Mouse (Mus musculus): ENCODE measurements at regions not wholly inside any gene's neighbourhood (a gene's known extent, or its start where the extent isn't known, plus 50 kb on each side); places are given as distances from the start of the nearest gene placed in this dataset.

GRCm38 (mm10) chr15:6953970-6954791, 79.4 kb upstream of the Osmr start:
- DNase-seq (ENCODE audit: low spot score), result no peak
- ATAC-seq (ENCODE audit: extremely low read depth, insufficient number of reproducible peaks, low FRiP score, poor library complexity, severe bottlenecking), result no peak
- Histone ChIP-seq H3K27me3 (ENCODE audit: insufficient read depth, low read length) (peaks cover 3% of the 10 kb centered on the region), H3K4me3 (ENCODE audit: low read depth, low read length) (no peak overlapping the region), H3K36me3 (replicated peaks) (no peaks in the 10 kb centered on the region), H3K4me1 (ENCODE audit: insufficient read depth, low read depth, low read length) (no peaks in the 10 kb centered on the region), H3K9me3 (replicated peaks) (no peaks in the 10 kb centered on the region)
- TF ChIP-seq GATA2 (IDR thresholded peaks at IDR 0.05; ENCODE audit: borderline replicate concordance, low read depth, low read length), result no peak
- no peak for TF ChIP-seq TAL1 (conservative IDR thresholded peaks at IDR 0.05; ENCODE audit: low read depth, low read length)
- no peak for TF ChIP-seq POLR2AphosphoS5 (IDR thresholded peaks at IDR 0.05; ENCODE audit: insufficient replicate concordance, low read depth, low read length)
- TF ChIP-seq GATA1 (IDR thresholded peaks at IDR 0.05; ENCODE audit: borderline replicate concordance, low read length), result no peak

GRCm38 (mm10) chr15:6959911-6960310, 85.1 kb upstream of the Osmr start:
- no peak for TF ChIP-seq GATA1 (IDR thresholded peaks at IDR 0.05; ENCODE audit: borderline replicate concordance, low read length)
- no peak for TF ChIP-seq GATA2 (IDR thresholded peaks at IDR 0.05; ENCODE audit: borderline replicate concordance, low read depth, low read length)
- TF ChIP-seq TAL1 (conservative IDR thresholded peaks at IDR 0.05; ENCODE audit: low read depth, low read length), result no peak
- no peak for TF ChIP-seq CTCF (IDR thresholded peaks at IDR 0.05; ENCODE audit: low read depth, low read length)
- no peak for TF ChIP-seq POLR2AphosphoS5 (IDR thresholded peaks at IDR 0.05; ENCODE audit: insufficient replicate concordance, low read depth, low read length)
- no peaks in the 10 kb centered on the region for H3K36me3 ChIP-seq (replicated peaks)
- H3K9me3 ChIP-seq (replicated peaks), result no peaks in the 10 kb centered on the region
- DNase-seq (ENCODE audit: low spot score), result no peak
- no peaks in the 10 kb centered on the region for H3K4me1 ChIP-seq (ENCODE audit: insufficient read depth, low read depth, low read length)
- H3K4me3 ChIP-seq (ENCODE audit: low read depth, low read length), result no peak overlapping the region
- ATAC-seq (ENCODE audit: extremely low read depth, insufficient number of reproducible peaks, low FRiP score, poor library complexity, severe bottlenecking), result no peak
- no peaks in the 10 kb centered on the region for H3K27me3 ChIP-seq (ENCODE audit: insufficient read depth, low read length)

GRCm38 (mm10) chr15:6960753-6961746, 86.3 kb upstream of the Osmr start:
- ATAC-seq (ENCODE audit: extremely low read depth, insufficient number of reproducible peaks, low FRiP score, poor library complexity, severe bottlenecking) (no peak), DNase-seq (ENCODE audit: low spot score) (no peak)
- TF ChIP-seq GATA2 (IDR thresholded peaks at IDR 0.05; ENCODE audit: borderline replicate concordance, low read depth, low read length) (no peak), TAL1 (conservative IDR thresholded peaks at IDR 0.05; ENCODE audit: low read depth, low read length) (no peak), POLR2AphosphoS5 (IDR thresholded peaks at IDR 0.05; ENCODE audit: insufficient replicate concordance, low read depth, low read length) (no peak), GATA1 (IDR thresholded peaks at IDR 0.05; ENCODE audit: borderline replicate concordance, low read length) (no peak), CTCF (IDR thresholded peaks at IDR 0.05; ENCODE audit: low read depth, low read length) (no peak)
- Histone ChIP-seq H3K27me3 (ENCODE audit: insufficient read depth, low read length) (no peaks in the 10 kb centered on the region), H3K4me1 (ENCODE audit: insufficient read depth, low read depth, low read length) (no peaks in the 10 kb centered on the region), H3K9me3 (replicated peaks) (no peaks in the 10 kb centered on the region), H3K4me3 (ENCODE audit: low read depth, low read length) (no peak overlapping the region), H3K36me3 (replicated peaks) (no peaks in the 10 kb centered on the region)

- Histone ChIP-seq H3K4me1 (ENCODE audit: insufficient read depth, low read depth, low read length) (no peaks in the 10 kb centered on the region), H3K27me3 (ENCODE audit: insufficient read depth, low read length) (no peaks in the 10 kb centered on the region), H3K4me3 (ENCODE audit: low read depth, low read length) (no peak overlapping the region), H3K9me3 (replicated peaks) (no peaks in the 10 kb centered on the region), H3K36me3 (replicated peaks) (no peaks in the 10 kb centered on the region)
- ATAC-seq (ENCODE audit: extremely low read depth, insufficient number of reproducible peaks, low FRiP score, poor library complexity, severe bottlenecking) (no peak), DNase-seq (ENCODE audit: low spot score) (no peak)
- TF ChIP-seq TAL1 (conservative IDR thresholded peaks at IDR 0.05; ENCODE audit: low read depth, low read length) (no peak), CTCF (IDR thresholded peaks at IDR 0.05; ENCODE audit: low read depth, low read length) (no peak), GATA1 (IDR thresholded peaks at IDR 0.05; ENCODE audit: borderline replicate concordance, low read length) (no peak), POLR2AphosphoS5 (IDR thresholded peaks at IDR 0.05; ENCODE audit: insufficient replicate concordance, low read depth, low read length) (no peak), GATA2 (IDR thresholded peaks at IDR 0.05; ENCODE audit: borderline replicate concordance, low read depth, low read length) (no peak)
Measured at GRCm38 (mm10) chr15:6964635-6965034, 89.9 kb upstream of the Osmr start.

GRCm38 (mm10) chr15:6965446-6965845, 90.7 kb upstream of the Osmr start:
- H3K4me1 ChIP-seq (ENCODE audit: insufficient read depth, low read depth, low read length), result no peaks in the 10 kb centered on the region
- H3K27me3 ChIP-seq (ENCODE audit: insufficient read depth, low read length), result no peaks in the 10 kb centered on the region
- TF ChIP-seq POLR2AphosphoS5 (IDR thresholded peaks at IDR 0.05; ENCODE audit: insufficient replicate concordance, low read depth, low read length), result no peak
- TF ChIP-seq CTCF (IDR thresholded peaks at IDR 0.05; ENCODE audit: low read depth, low read length), result no peak
- no peak for TF ChIP-seq GATA2 (IDR thresholded peaks at IDR 0.05; ENCODE audit: borderline replicate concordance, low read depth, low read length)
- TF ChIP-seq TAL1 (conservative IDR thresholded peaks at IDR 0.05; ENCODE audit: low read depth, low read length), result no peak
- no peak for TF ChIP-seq GATA1 (IDR thresholded peaks at IDR 0.05; ENCODE audit: borderline replicate concordance, low read length)
- no peaks in the 10 kb centered on the region for H3K36me3 ChIP-seq (replicated peaks)
- no peak for ATAC-seq (ENCODE audit: extremely low read depth, insufficient number of reproducible peaks, low FRiP score, poor library complexity, severe bottlenecking)
- H3K4me3 ChIP-seq (ENCODE audit: low read depth, low read length), result no peak overlapping the region
- no peaks in the 10 kb centered on the region for H3K9me3 ChIP-seq (replicated peaks)
- DNase-seq (ENCODE audit: low spot score), result no peak

- Histone ChIP-seq H3K27me3 (ENCODE audit: insufficient read depth, low read length) (0 out of 2 replicates have a peak, but pooled peaks cover 5% of the 10 kb centered on the region), H3K36me3 (replicated peaks) (no peaks in the 10 kb centered on the region), H3K4me1 (ENCODE audit: insufficient read depth, low read depth, low read length) (no peaks in the 10 kb centered on the region), H3K4me3 (ENCODE audit: low read depth, low read length) (no peak overlapping the region), H3K9me3 (replicated peaks) (no peaks in the 10 kb centered on the region)
- TF ChIP-seq CTCF (IDR thresholded peaks at IDR 0.05; ENCODE audit: low read depth, low read length) (no peak), POLR2AphosphoS5 (IDR thresholded peaks at IDR 0.05; ENCODE audit: insufficient replicate concordance, low read depth, low read length) (no peak), GATA1 (IDR thresholded peaks at IDR 0.05; ENCODE audit: borderline replicate concordance, low read length) (no peak), TAL1 (conservative IDR thresholded peaks at IDR 0.05; ENCODE audit: low read depth, low read length) (no peak), GATA2 (IDR thresholded peaks at IDR 0.05; ENCODE audit: borderline replicate concordance, low read depth, low read length) (no peak)
- ATAC-seq (ENCODE audit: extremely low read depth, insufficient number of reproducible peaks, low FRiP score, poor library complexity, severe bottlenecking) (no peak), DNase-seq (ENCODE audit: low spot score) (no peak)
Measured at GRCm38 (mm10) chr15:6974410-6974809, 99.6 kb upstream of the Osmr start.
